Mouse (Mus musculus): ENCODE results near the gene Plekhg2. TPM values are rescaled to one million over a fixed set of nuclear protein-coding genes. Genes with fewer than 3 reads are reported as not detected.
"Not testable (repeated sequence)": the region's sequence is repeated elsewhere in the genome, so short reads cannot be mapped to it uniquely, and the experiment has no call there.

Gene Plekhg2
- total RNA-seq, 2 experiments from 2014 or later, result 7.1 to 7.7 TPM

- Histone ChIP-seq H3K27ac (peak overlapping the region; percentile 84), H3K4me3 (peak overlapping the region; percentile 85)
- DNase-seq (ENCODE audit: extremely low spot score in 1 of 2, low spot score in 2 of 2), result no peak
- no peak for TF ChIP-seq CTCF (IDR thresholded peaks at IDR 0.05)
- intact Hi-C loops (cut with DNase I), result loop anchor here (2.0 to 5.0 kb wide), 3 partner anchors 43 to 209 kb away; partner anchors contain the start of genes Gmfg and Rps16
These were observed 21.0 kb upstream of the Plekhg2 start for GRCm38 (mm10) chr7:28393272-28393951.

- Histone ChIP-seq H3K4me3 (peak within 1 kb of the TSS; percentile 85), H3K27ac (peak within 1 kb of the TSS; percentile 84)
- peak; percentile 93 to 97 for DNase-seq (ENCODE audit: extremely low spot score in 1 of 2, low spot score in 2 of 2)
- TF ChIP-seq CTCF (IDR thresholded peaks at IDR 0.05), result no peak
- intact Hi-C loops (cut with DNase I), result loop anchor here (2.0 to 5.0 kb wide), 3 partner anchors 42 to 210 kb away; partner anchors contain the start of genes Gmfg and Rps16
These were observed 20.3 kb upstream of the Plekhg2 start, which contains the start of the genes Med29 and Paf1 for GRCm38 (mm10) chr7:28392429-28393271. TSS of gene Med29 (minus strand) at chr7:28392708. TSS of gene Paf1 (plus strand) at chr7:28392951.

GRCm38 (mm10) chr7:28390331-28390730 is 17.9 kb upstream of the Plekhg2 start:
- intact Hi-C loops (cut with DNase I), result loop anchor here (5.0 kb wide), 1 partner anchor 212 kb away; no protein-coding TSS in a partner anchor
- no peak overlapping the region for H3K27ac ChIP-seq
- no peak for DNase-seq (ENCODE audit: extremely low spot score in 1 of 2, low spot score in 2 of 2)
- H3K4me3 ChIP-seq, result no peak overlapping the region
- no peak for TF ChIP-seq CTCF (IDR thresholded peaks at IDR 0.05)

- intact Hi-C loops (cut with DNase I); DNase-seq (ENCODE audit: extremely low spot score in 1 of 2, low spot score in 2 of 2): not testable (repeated sequence)
These were observed 15.0 kb upstream of the Plekhg2 start for GRCm38 (mm10) chr7:28387384-28387783.

GRCm38 (mm10) chr7:28386877-28387276 is 14.5 kb upstream of the Plekhg2 start:
- intact Hi-C loops (cut with DNase I), result loop anchor here (1.0 kb wide), 1 partner anchor 14 kb away; no protein-coding TSS in a partner anchor
- H3K4me3 ChIP-seq; DNase-seq (ENCODE audit: extremely low spot score in 1 of 2, low spot score in 2 of 2); H3K27ac ChIP-seq: not testable (repeated sequence)

More at GRCm38 (mm10) chr7:28387384-28387783, 15.0 kb upstream of the Plekhg2 start:
- H3K4me3 ChIP-seq, H3K27ac ChIP-seq: not testable (repeated sequence)

GRCm38 (mm10) chr7:28386462-28386861 is 14.1 kb upstream of the Plekhg2 start:
- DNase-seq (ENCODE audit: extremely low spot score in 1 of 2, low spot score in 2 of 2), result peak; percentile 74
- no peak overlapping the region for H3K4me3 ChIP-seq
- TF ChIP-seq CTCF (IDR thresholded peaks at IDR 0.05), result peak; percentile 72
- intact Hi-C loops (cut with DNase I), result loop anchor here (1.0 kb wide), 1 partner anchor 13 kb away; no protein-coding TSS in a partner anchor
- peak overlapping the region; percentile 20 for H3K27ac ChIP-seq

GRCm38 (mm10) chr7:28386007-28386406 is 13.6 kb upstream of the Plekhg2 start:
- no peak for DNase-seq (ENCODE audit: extremely low spot score in 1 of 2, low spot score in 2 of 2)
- Histone ChIP-seq H3K4me3 (no peak overlapping the region), H3K27ac (peak overlapping the region; percentile 20)
- no peak for TF ChIP-seq CTCF (IDR thresholded peaks at IDR 0.05)
- intact Hi-C loops (cut with DNase I), result loop anchor here (1.0 kb wide), 1 partner anchor 13 kb away; no protein-coding TSS in a partner anchor

GRCm38 (mm10) chr7:28385196-28385595 is 12.8 kb upstream of the Plekhg2 start:
- Histone ChIP-seq H3K4me3 (no peak overlapping the region), H3K27ac (no peak overlapping the region)
- no peak for DNase-seq (ENCODE audit: extremely low spot score in 1 of 2, low spot score in 2 of 2)
- TF ChIP-seq CTCF (IDR thresholded peaks at IDR 0.05), result no peak
- intact Hi-C loops (cut with DNase I), result no loop called here

GRCm38 (mm10) chr7:28384162-28384561 is 11.8 kb upstream of the Plekhg2 start:
- DNase-seq (ENCODE audit: extremely low spot score in 1 of 2, low spot score in 2 of 2), result no peak
- Histone ChIP-seq H3K4me3 (no peak overlapping the region), H3K27ac (no peak overlapping the region)
- no peak for TF ChIP-seq CTCF (IDR thresholded peaks at IDR 0.05)
- intact Hi-C loops (cut with DNase I), result no loop called here

GRCm38 (mm10) chr7:28383606-28384005 is 11.2 kb upstream of the Plekhg2 start:
- Histone ChIP-seq H3K4me3 (no peak overlapping the region), H3K27ac (peak overlapping the region; percentile 75)
- intact Hi-C loops (cut with DNase I), result no loop called here
- DNase-seq (ENCODE audit: extremely low spot score in 1 of 2, low spot score in 2 of 2), result no peak
- no peak for TF ChIP-seq CTCF (IDR thresholded peaks at IDR 0.05)

- peak; percentile 51 to 56 for DNase-seq (ENCODE audit: extremely low spot score in 1 of 2, low spot score in 2 of 2)
- no peak overlapping the region for H3K4me3 ChIP-seq
- H3K27ac ChIP-seq, result peak overlapping the region; percentile 75
- no peak for TF ChIP-seq CTCF (IDR thresholded peaks at IDR 0.05)
- intact Hi-C loops (cut with DNase I), result no loop called here
These were observed 10.6 kb upstream of the Plekhg2 start for GRCm38 (mm10) chr7:28382981-28383396.
